Mouse (Mus musculus): ENCODE measurements at regions not wholly inside any gene's neighbourhood (a gene's known extent, or its start where the extent isn't known, plus 50 kb on each side); places are given as distances from the start of the nearest gene placed in this dataset.

DNA sequence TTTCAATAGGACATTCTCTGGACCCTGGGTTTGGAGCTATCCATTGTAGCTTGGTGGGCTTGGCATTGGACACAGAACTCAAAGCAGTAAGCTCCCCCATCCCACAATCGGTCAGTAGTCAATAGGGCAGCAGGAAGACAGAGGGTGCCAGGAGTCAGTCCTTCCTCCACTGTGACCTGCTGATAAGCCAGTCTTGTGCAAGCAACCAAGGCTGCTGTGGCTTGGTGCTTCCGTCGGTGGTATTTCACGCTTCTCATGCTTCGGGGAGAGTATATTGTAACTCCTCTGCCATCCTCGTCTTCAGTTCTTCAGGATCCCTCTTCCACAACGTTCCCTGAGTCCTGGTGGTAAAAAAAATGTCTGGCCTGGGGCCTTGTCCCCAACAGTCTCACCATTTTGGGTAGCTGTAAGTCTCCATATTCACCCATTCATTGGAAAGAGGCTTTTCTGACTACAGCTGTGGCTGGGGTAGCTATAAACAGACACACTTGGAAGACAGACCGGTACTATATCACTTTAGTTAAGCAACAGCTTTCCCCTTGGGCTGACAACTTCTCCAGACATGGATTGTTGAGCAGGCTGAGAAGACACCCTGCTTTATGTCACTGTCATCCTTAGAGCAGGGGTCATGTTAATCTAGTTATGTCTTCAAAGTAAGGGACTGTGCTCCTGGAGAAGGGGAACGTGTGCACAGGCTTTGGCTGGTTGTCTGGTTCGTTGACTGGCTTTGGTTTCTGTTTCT is 184.9 kb upstream of the Ccdc122 start:
- DNase-seq (ENCODE audit: low spot score) = no peak
- H3K4me1 ChIP-seq (replicated peaks; ENCODE audit: control insufficient read depth, insufficient read depth, low read length) = peaks cover 17% of the 10 kb centered on the region
- no peak overlapping the region for H3K4me3 ChIP-seq (ENCODE audit: low read depth, low read length)
- H3K9ac ChIP-seq (ENCODE audit: low read depth, low read length) = no peak overlapping the region
- peak overlapping the region; percentile 31 for H3K4me2 ChIP-seq
- H3K27ac ChIP-seq (ENCODE audit: low read depth, low read length) = 0 out of 2 replicates have a peak overlapping the region, but pooled peaks have one; percentile 44
- peak; percentile 72 for ATAC-seq (replicated peaks; ENCODE audit: low FRiP score)
- H3K36me3 ChIP-seq (ENCODE audit: control insufficient read depth, insufficient read depth, low read length) = no peaks in the 10 kb centered on the region
- H3K27me3 ChIP-seq (replicated peaks; ENCODE audit: control insufficient read depth, insufficient read depth, low read length) = no peaks in the 10 kb centered on the region
- 22% methylated on average over 10 of the region's 10 CpGs for WGBS
- H3K9me3 ChIP-seq (ENCODE audit: control insufficient read depth, low read length) = no peaks in the 10 kb centered on the region

DNA sequence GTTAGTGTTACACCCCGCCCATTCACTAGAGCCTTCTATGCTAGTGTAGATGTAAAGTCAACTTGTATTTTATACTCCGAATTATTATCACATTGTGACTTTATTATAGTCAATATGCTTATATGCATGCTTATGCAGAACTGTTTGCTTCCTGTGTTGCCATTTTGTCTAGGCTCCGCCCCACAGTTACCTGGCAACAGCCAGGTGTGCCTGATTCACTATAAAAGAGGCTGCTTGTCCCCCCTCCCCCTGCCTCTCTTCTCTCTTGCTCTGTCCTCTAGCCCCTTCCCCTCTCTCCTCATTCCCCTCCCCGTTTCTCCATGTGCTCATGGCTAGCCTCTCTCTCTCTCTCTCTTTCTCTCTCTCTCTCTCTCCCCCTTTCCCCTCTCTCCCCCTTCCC is 185.9 kb upstream of the Ccdc122 start:
- ATAC-seq (replicated peaks; ENCODE audit: low FRiP score) = no peak
- no peak overlapping the region for H3K27ac ChIP-seq (ENCODE audit: low read depth, low read length)
- H3K4me2 ChIP-seq = no peak overlapping the region
- no peaks in the 10 kb centered on the region for H3K36me3 ChIP-seq (ENCODE audit: control insufficient read depth, insufficient read depth, low read length)
- H3K4me1 ChIP-seq (replicated peaks; ENCODE audit: control insufficient read depth, insufficient read depth, low read length) = peaks cover 13% of the 10 kb centered on the region
- 69% methylated on average over 4 of the region's 4 CpGs for WGBS
- H3K9me3 ChIP-seq (ENCODE audit: control insufficient read depth, low read length) = no peaks in the 10 kb centered on the region
- no peak overlapping the region for H3K4me3 ChIP-seq (ENCODE audit: low read depth, low read length)
- H3K9ac ChIP-seq (ENCODE audit: low read depth, low read length) = no peak overlapping the region
- DNase-seq (ENCODE audit: low spot score) = no peak
- H3K27me3 ChIP-seq (replicated peaks; ENCODE audit: control insufficient read depth, insufficient read depth, low read length) = no peaks in the 10 kb centered on the region

- DNase-seq (ENCODE audit: low spot score) = no peak
- H3K4me1 ChIP-seq (replicated peaks; ENCODE audit: control insufficient read depth, insufficient read depth, low read length) = peaks cover 13% of the 10 kb centered on the region
- peak; percentile 20; the same call in 1 of the 2 replicates for ATAC-seq (replicated peaks; ENCODE audit: low FRiP score)
- H3K4me3 ChIP-seq (ENCODE audit: low read depth, low read length) = no peak overlapping the region
- H3K9ac ChIP-seq (ENCODE audit: low read depth, low read length) = no peak overlapping the region
- 24% methylated on average over 13 of the region's 13 CpGs for WGBS
- no peaks in the 10 kb centered on the region for H3K36me3 ChIP-seq (ENCODE audit: control insufficient read depth, insufficient read depth, low read length)
- no peak overlapping the region for H3K27ac ChIP-seq (ENCODE audit: low read depth, low read length)
- H3K9me3 ChIP-seq (ENCODE audit: control insufficient read depth, low read length) = no peaks in the 10 kb centered on the region
- H3K4me2 ChIP-seq = peak overlapping the region; percentile 7; the same call in 1 of the 2 replicates
- H3K27me3 ChIP-seq (replicated peaks; ENCODE audit: control insufficient read depth, insufficient read depth, low read length) = no peaks in the 10 kb centered on the region
Measured at GRCm38 (mm10) chr14:76850051-76850450, 186.5 kb upstream of the Ccdc122 start.

- Histone ChIP-seq H3K36me3 (ENCODE audit: control insufficient read depth, insufficient read depth, low read length) (no peaks in the 10 kb centered on the region), H3K4me3 (ENCODE audit: low read depth, low read length) (no peak overlapping the region), H3K4me2 (peak overlapping the region; percentile 7; the same call in 1 of the 2 replicates), H3K27ac (ENCODE audit: low read depth, low read length) (no peak overlapping the region), H3K4me1 (replicated peaks; ENCODE audit: control insufficient read depth, insufficient read depth, low read length) (peaks cover 13% of the 10 kb centered on the region), H3K9me3 (ENCODE audit: control insufficient read depth, low read length) (no peaks in the 10 kb centered on the region), H3K9ac (ENCODE audit: low read depth, low read length) (no peak overlapping the region), H3K27me3 (replicated peaks; ENCODE audit: control insufficient read depth, insufficient read depth, low read length) (no peaks in the 10 kb centered on the region)
- no peak for DNase-seq (ENCODE audit: low spot score)
- ATAC-seq (replicated peaks; ENCODE audit: low FRiP score) = no peak
- WGBS = 64% methylated on average over 6 of the region's 6 CpGs
Measured at GRCm38 (mm10) chr14:76849636-76850035, 186.9 kb upstream of the Ccdc122 start.

GRCm38 (mm10) chr14:76849071-76849470 is 187.5 kb upstream of the Ccdc122 start:
- H3K4me1 ChIP-seq (replicated peaks; ENCODE audit: control insufficient read depth, insufficient read depth, low read length) = peaks cover 13% of the 10 kb centered on the region
- H3K27ac ChIP-seq (ENCODE audit: low read depth, low read length) = no peak overlapping the region
- H3K36me3 ChIP-seq (ENCODE audit: control insufficient read depth, insufficient read depth, low read length) = no peaks in the 10 kb centered on the region
- H3K4me3 ChIP-seq (ENCODE audit: low read depth, low read length) = no peak overlapping the region
- H3K27me3 ChIP-seq (replicated peaks; ENCODE audit: control insufficient read depth, insufficient read depth, low read length) = no peaks in the 10 kb centered on the region
- DNase-seq (ENCODE audit: low spot score) (no peak), ATAC-seq (replicated peaks; ENCODE audit: low FRiP score) (no peak)
- H3K9me3 ChIP-seq (ENCODE audit: control insufficient read depth, low read length) = no peaks in the 10 kb centered on the region
- 76% methylated on average over 3 of the region's 3 CpGs for whole genome bisulfite sequencing
- H3K4me2 ChIP-seq = no peak overlapping the region
- H3K9ac ChIP-seq (ENCODE audit: low read depth, low read length) = no peak overlapping the region

DNA sequence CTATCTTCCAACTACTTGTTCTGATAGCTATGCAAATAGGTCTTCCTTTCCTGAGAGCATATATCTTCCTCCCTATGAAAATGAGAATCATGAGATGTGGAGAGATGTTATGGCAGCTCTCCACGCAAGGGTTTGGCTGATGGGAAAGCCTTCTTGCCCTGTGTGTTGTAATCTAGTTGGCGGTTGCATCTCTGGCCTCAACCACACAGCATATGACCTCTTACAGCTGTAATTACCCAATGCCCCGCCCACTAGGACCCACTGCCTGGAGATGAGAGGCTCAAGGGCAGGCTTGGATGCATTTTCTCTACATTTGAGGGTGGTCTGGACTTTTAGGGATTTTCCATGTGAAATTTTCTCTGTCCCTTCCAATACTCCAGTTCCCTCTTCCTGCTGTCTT is 190.9 kb upstream of the Ccdc122 start:
- H3K27me3 ChIP-seq (replicated peaks; ENCODE audit: control insufficient read depth, insufficient read depth, low read length) = no peaks in the 10 kb centered on the region
- no peaks in the 10 kb centered on the region; the same call in 1 of the 2 replicates for H3K4me1 ChIP-seq (replicated peaks; ENCODE audit: control insufficient read depth, insufficient read depth, low read length)
- no peaks in the 10 kb centered on the region for H3K9me3 ChIP-seq (ENCODE audit: control insufficient read depth, low read length)
- H3K36me3 ChIP-seq (ENCODE audit: control insufficient read depth, insufficient read depth, low read length) = no peaks in the 10 kb centered on the region
- H3K4me2 ChIP-seq = no peak overlapping the region
- ATAC-seq (replicated peaks; ENCODE audit: low FRiP score) (no peak), DNase-seq (ENCODE audit: low spot score) (no peak)
- no peak overlapping the region for H3K4me3 ChIP-seq (ENCODE audit: low read depth, low read length)
- H3K9ac ChIP-seq (ENCODE audit: low read depth, low read length) = no peak overlapping the region
- WGBS = 67% methylated on average over 3 of the region's 3 CpGs
- no peak overlapping the region for H3K27ac ChIP-seq (ENCODE audit: low read depth, low read length)

GRCm38 (mm10) chr14:76844717-76845116 is 191.9 kb upstream of the Ccdc122 start:
- DNase-seq (ENCODE audit: low spot score) = no peak
- Histone ChIP-seq H3K36me3 (ENCODE audit: control insufficient read depth, insufficient read depth, low read length) (no peaks in the 10 kb centered on the region), H3K4me2 (no peak overlapping the region), H3K9ac (ENCODE audit: low read depth, low read length) (no peak overlapping the region), H3K4me3 (ENCODE audit: low read depth, low read length) (no peak overlapping the region), H3K27ac (ENCODE audit: low read depth, low read length) (no peak overlapping the region), H3K4me1 (replicated peaks; ENCODE audit: control insufficient read depth, insufficient read depth, low read length) (no peaks in the 10 kb centered on the region), H3K27me3 (replicated peaks; ENCODE audit: control insufficient read depth, insufficient read depth, low read length) (no peaks in the 10 kb centered on the region), H3K9me3 (ENCODE audit: control insufficient read depth, low read length) (no peaks in the 10 kb centered on the region)
- WGBS = 82% methylated on average over 1 of the region's 1 CpGs
- ATAC-seq (replicated peaks; ENCODE audit: low FRiP score) = no peak

- ATAC-seq (replicated peaks; ENCODE audit: low FRiP score) (peak; percentile 53; the same call in 1 of the 2 replicates), DNase-seq (ENCODE audit: low spot score) (peak; percentile 27)
- H3K4me3 ChIP-seq (ENCODE audit: low read depth, low read length) = no peak overlapping the region
- no peaks in the 10 kb centered on the region for H3K9me3 ChIP-seq (ENCODE audit: control insufficient read depth, low read length)
- no peaks in the 10 kb centered on the region for H3K27me3 ChIP-seq (replicated peaks; ENCODE audit: control insufficient read depth, insufficient read depth, low read length)
- H3K4me1 ChIP-seq (replicated peaks; ENCODE audit: control insufficient read depth, insufficient read depth, low read length) = no peaks in the 10 kb centered on the region
- 81% methylated on average over 5 of the region's 5 CpGs for WGBS
- H3K27ac ChIP-seq (ENCODE audit: low read depth, low read length) = 0 out of 2 replicates have a peak overlapping the region, but pooled peaks have one; percentile 43
- H3K36me3 ChIP-seq (ENCODE audit: control insufficient read depth, insufficient read depth, low read length) = no peaks in the 10 kb centered on the region
- no peak overlapping the region for H3K9ac ChIP-seq (ENCODE audit: low read depth, low read length)
- no peak overlapping the region for H3K4me2 ChIP-seq
Measured at GRCm38 (mm10) chr14:76837583-76838220, 198.9 kb upstream of the Ccdc122 start.

Measured in liver, embryonic 11.5 days (tissue).